Mouse (Mus musculus) MEL (cell line): ENCODE measurements around the gene Adgrb3.

ENCODE experiments used
- CTCF ChIP-seq, 3 experiments: IDR thresholded peaks in 2 of 3; conservative IDR thresholded peaks in 1 of 3; 2 replicates each; pipeline ENCODE4 v1.5.1; 2011 to 2012; ENCODE audit warnings: low read length in 3 of 3, low read depth in 2 of 3, mild to moderate bottlenecking in 2 of 3, improper control_type of control experiment in 1 of 3, inconsistent platforms in 1 of 3, mixed read lengths in 1 of 3, moderate library complexity in 1 of 3; ENCODE audit not compliant: control insufficient read depth in 1 of 3, insufficient read depth in 1 of 3, poor library complexity in 1 of 3, severe bottlenecking in 1 of 3
- EP300 ChIP-seq, 2 experiments: IDR thresholded peaks; 2 replicates each; pipeline ENCODE4 v1.6.1; 2011; ENCODE audit warnings: improper control_type of control experiment in 2 of 2, low read length in 2 of 2, low read depth in 1 of 2, mild to moderate bottlenecking in 1 of 2
- GATA1 ChIP-seq: IDR thresholded peaks from 2 replicates; pipeline ENCODE4 v1.6.1; 2011; ENCODE audit warnings: low read depth, low read length, improper control_type of control experiment
- KAT2A ChIP-seq: conservative IDR thresholded peaks from 2 replicates; pipeline ENCODE4 v1.6.1; 2012; ENCODE audit warnings: low read depth, low read length, improper control_type of control experiment, inconsistent platforms
- MAFK ChIP-seq: IDR thresholded peaks from 2 replicates; pipeline ENCODE4 v1.6.1; 2011; ENCODE audit warnings: low read depth, mild to moderate bottlenecking, low read length, improper control_type of control experiment, borderline replicate concordance
- POLR2A ChIP-seq, 2 experiments: IDR thresholded peaks; 2 replicates each; pipeline ENCODE4 v1.6.1; 2011 to 2012; ENCODE audit warnings: low read length in 2 of 2, mild to moderate bottlenecking in 2 of 2, control low read depth in 1 of 2, improper control_type of control experiment in 1 of 2, low read depth in 1 of 2, moderate library complexity in 1 of 2; ENCODE audit not compliant: control insufficient read depth in 1 of 2, insufficient read depth in 1 of 2, poor library complexity in 1 of 2
- POLR2AphosphoS2 ChIP-seq: IDR thresholded peaks from 2 replicates; pipeline ENCODE4 v1.6.1; 2011; ENCODE audit warnings: low read length, improper control_type of control experiment
- POLR2AphosphoS5 ChIP-seq: IDR thresholded peaks from 2 replicates; pipeline ENCODE4 v1.6.1; 2012; ENCODE audit warnings: low read depth, borderline replicate concordance, mild to moderate bottlenecking, inconsistent platforms, low read length, moderate library complexity, mixed read lengths
- TAL1 ChIP-seq: IDR thresholded peaks from 2 replicates; pipeline ENCODE4 v1.6.1; 2012; ENCODE audit warnings: mild to moderate bottlenecking, inconsistent platforms, low read length, moderate library complexity, mixed read lengths
- UBTF ChIP-seq: IDR thresholded peaks from 2 replicates; pipeline ENCODE4 v1.6.1; 2012; ENCODE audit warnings: low read depth, mild to moderate bottlenecking, inconsistent platforms, low read length, improper control_type of control experiment, moderate library complexity, borderline replicate concordance; ENCODE audit not compliant: insufficient read depth
- USF1 ChIP-seq: IDR thresholded peaks from 2 replicates; pipeline ENCODE4 v1.6.1; 2014; ENCODE audit warnings: low read depth, mild to moderate bottlenecking, inconsistent platforms, low read length, improper control_type of control experiment, moderate library complexity
- ZC3H11A ChIP-seq: IDR thresholded peaks from 2 replicates; pipeline ENCODE4 v1.6.1; 2012; ENCODE audit warnings: low read depth, mild to moderate bottlenecking, inconsistent platforms, low read length, improper control_type of control experiment

GRCm38 (mm10) chr1:25250562-25250961 lies 578.9 kb downstream of the Adgrb3 start:
- TF ChIP-seq EP300 (IDR thresholded peaks at IDR 0.05; ENCODE audit: low read depth in 1 of 2, low read length in 2 of 2) (no peak), POLR2A (IDR thresholded peaks at IDR 0.05; ENCODE audit: control insufficient read depth in 1 of 2, insufficient read depth in 1 of 2, low read depth in 1 of 2, low read length in 2 of 2, poor library complexity in 1 of 2) (no peak), MAFK (peak; percentile 44; the same call in 1 of the 2 replicates), GATA1 (no peak), POLR2AphosphoS2 (no peak), CTCF (IDR thresholded peaks at IDR 0.05 in 2 of 3, conservative IDR thresholded peaks at IDR 0.05 in 1 of 3; ENCODE audit: control insufficient read depth in 1 of 3, insufficient read depth in 1 of 3, low read depth in 2 of 3, low read length in 3 of 3, poor library complexity in 1 of 3, severe bottlenecking in 1 of 3) (no peak), TAL1 (no peak), KAT2A (no peak), USF1 (no peak), POLR2AphosphoS5 (no peak), ZC3H11A (no peak), UBTF (no peak)
